Mouse (Mus musculus) bone marrow, adult 2 months (tissue): ENCODE measurements at regions not wholly inside any gene's neighbourhood (a gene's known extent, or its start where the extent isn't known, plus 50 kb on each side); places are given as distances from the start of the nearest gene placed in this dataset.

Source experiments
- H3K27ac ChIP-seq: fragments of 200-500 bp; 2 replicates; pipeline ENCODE4 v1.5.1; 2012; ENCODE audit warnings: low read depth, mild to moderate bottlenecking, control low read depth, inconsistent platforms, low read length; ENCODE audit not compliant: control insufficient read depth, poor library complexity, insufficient read depth
- H3K4me1 ChIP-seq: fragments of 200-500 bp; 2 replicates; pipeline ENCODE4 v1.6.1; 2011; ENCODE audit warnings: low read length; ENCODE audit not compliant: control insufficient read depth, insufficient read depth
- H3K4me3 ChIP-seq: fragments of 200-500 bp; replicated peaks from 2 replicates; pipeline ENCODE3; 2011; ENCODE audit warnings: mild to moderate bottlenecking, low read depth, low read length, control low read depth; ENCODE audit not compliant: control insufficient read depth
- CTCF ChIP-seq: fragments of 200-500 bp; IDR thresholded peaks from 2 replicates; pipeline ENCODE4 v1.5.1; 2011; ENCODE audit warnings: low read length, control low read depth; ENCODE audit not compliant: control insufficient read depth, insufficient read depth
- POLR2A ChIP-seq: fragments of 200-500 bp; IDR thresholded peaks from 2 replicates; pipeline ENCODE4 v1.6.1; 2011; ENCODE audit warnings: low read depth, mild to moderate bottlenecking, control low read depth, low read length, borderline replicate concordance; ENCODE audit not compliant: control insufficient read depth
- WGBS: fragments of 180-500 bp; shearing (Covaris S2); methylation state at CpG from one replicate; pipeline ENCODE4 v1.1.7; 2018; 5-methylcytosine and 5-hydroxymethylcytosine counted together

DNA sequence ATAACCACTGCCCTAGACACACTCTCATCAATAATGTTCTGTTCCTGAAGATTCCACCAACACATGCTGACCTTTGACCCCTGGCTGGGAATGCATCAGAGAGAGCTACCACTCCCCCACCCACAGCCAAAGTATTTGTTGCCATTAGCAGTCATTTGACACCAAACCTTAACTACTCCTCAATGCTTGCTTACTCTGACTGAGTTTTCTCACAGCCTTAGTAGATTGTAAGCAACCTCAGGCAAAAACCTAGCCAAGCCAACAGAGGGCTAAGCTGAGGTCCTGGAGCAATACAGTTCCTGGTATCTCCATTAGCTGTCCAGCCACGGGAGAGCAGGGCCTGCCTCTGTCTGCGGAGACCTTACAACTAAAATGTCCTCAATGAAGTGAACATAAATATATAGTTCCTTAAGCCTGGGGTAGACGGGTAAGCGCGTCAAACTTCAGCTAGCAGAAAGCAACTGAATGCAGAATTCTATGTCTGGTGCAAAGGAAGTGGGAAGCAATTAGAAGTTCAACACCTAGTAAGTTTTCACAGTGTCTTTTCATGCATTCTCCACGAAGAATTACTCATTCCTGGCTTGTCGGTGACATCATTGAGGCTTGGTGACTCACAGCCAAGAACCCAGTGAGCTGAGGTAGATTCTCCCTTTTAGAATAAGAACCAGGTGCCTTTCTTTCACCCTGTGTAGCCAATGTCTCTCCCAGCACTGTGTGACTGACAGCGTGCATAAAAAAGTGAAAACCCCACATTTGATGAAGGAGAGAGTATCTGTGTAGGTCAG lies 113.6 kb upstream of the Nebl start:
- H3K4me1 ChIP-seq: no peaks in the 10 kb centered on the region
- TF ChIP-seq CTCF (no peak), POLR2A (no peak)
- no peak overlapping the region for H3K4me3 ChIP-seq
- WGBS: 81% methylated on average over 8 of the region's 8 CpGs
- H3K27ac ChIP-seq: no peak overlapping the region

GRCm38 (mm10) chr2:17841963-17842362 lies 110.7 kb upstream of the Nebl start:
- no peak overlapping the region for H3K4me3 ChIP-seq
- TF ChIP-seq CTCF (no peak), POLR2A (no peak)
- no peaks in the 10 kb centered on the region for H3K4me1 ChIP-seq
- 60% methylated on average over 3 of the region's 3 CpGs for WGBS
- no peak overlapping the region for H3K27ac ChIP-seq

- TF ChIP-seq POLR2A (no peak), CTCF (no peak)
- Histone ChIP-seq H3K4me1 (no peaks in the 10 kb centered on the region), H3K27ac (no peak overlapping the region), H3K4me3 (no peak overlapping the region)
- 77% methylated on average over 2 of the region's 2 CpGs for WGBS
These were observed 110.3 kb upstream of the Nebl start for GRCm38 (mm10) chr2:17841546-17841945.

DNA sequence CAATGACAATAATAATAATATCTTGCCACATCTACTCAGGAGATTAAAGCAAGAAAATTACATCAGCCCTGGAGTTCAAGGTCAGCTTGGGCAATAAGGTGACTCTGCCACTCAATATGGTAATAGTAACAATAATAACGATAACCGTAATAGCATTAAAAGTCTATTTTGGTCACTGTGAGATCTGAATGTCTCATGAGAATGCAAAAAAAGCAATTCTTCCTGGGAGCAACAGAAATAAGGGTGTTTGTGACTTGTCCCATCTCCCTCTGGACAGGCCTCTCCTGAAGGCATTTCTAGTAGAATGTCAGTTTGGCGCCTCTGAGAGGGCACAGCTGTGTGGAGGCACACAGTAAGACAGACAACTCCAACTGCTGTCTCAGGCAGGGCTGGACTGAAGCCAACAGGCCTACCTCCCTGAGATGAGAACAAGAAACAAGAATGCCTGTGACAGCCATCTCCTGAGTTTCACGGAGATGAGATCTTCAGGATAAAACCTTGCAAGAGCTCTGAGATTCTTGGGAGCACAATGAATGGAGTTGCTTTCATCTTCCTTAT lies 109.8 kb upstream of the Nebl start:
- WGBS: 84% methylated on average over 4 of the region's 4 CpGs
- TF ChIP-seq POLR2A (no peak), CTCF (no peak)
- Histone ChIP-seq H3K4me1 (no peaks in the 10 kb centered on the region), H3K4me3 (no peak overlapping the region), H3K27ac (no peak overlapping the region)

- TF ChIP-seq POLR2A (no peak), CTCF (no peak)
- Histone ChIP-seq H3K4me1 (no peaks in the 10 kb centered on the region), H3K27ac (no peak overlapping the region), H3K4me3 (no peak overlapping the region)
- 64% methylated on average over 4 of the region's 4 CpGs for WGBS
These were observed 108.4 kb upstream of the Nebl start for GRCm38 (mm10) chr2:17839649-17840048.

- TF ChIP-seq CTCF: no peak
- TF ChIP-seq POLR2A: no peak
- Histone ChIP-seq H3K27ac (no peak overlapping the region), H3K4me1 (no peaks in the 10 kb centered on the region), H3K4me3 (no peak overlapping the region)
- 86% methylated on average over 20 of the region's 20 CpGs for WGBS
These were observed 107.8 kb upstream of the Nebl start for GRCm38 (mm10) chr2:17838859-17839581.

DNA sequence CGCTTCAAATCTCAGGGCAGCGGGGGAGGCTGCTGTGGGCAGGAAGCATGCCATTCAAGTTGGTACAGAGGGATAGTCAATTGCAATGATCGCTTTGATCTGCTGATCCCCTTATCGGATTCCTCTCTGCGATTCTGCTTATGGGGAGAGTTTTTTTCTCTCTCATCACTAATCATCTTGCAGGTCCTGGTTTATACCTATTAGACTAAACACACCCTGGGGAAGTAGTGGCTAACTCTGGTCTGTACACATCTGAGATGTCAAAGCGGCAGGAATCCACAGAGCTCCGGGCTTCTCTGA lies 107.1 kb upstream of the Nebl start:
- TF ChIP-seq POLR2A (no peak), CTCF (no peak)
- Histone ChIP-seq H3K4me3 (no peak overlapping the region), H3K27ac (no peak overlapping the region), H3K4me1 (no peaks in the 10 kb centered on the region)
- WGBS: 86% methylated on average over 7 of the region's 7 CpGs

DNA sequence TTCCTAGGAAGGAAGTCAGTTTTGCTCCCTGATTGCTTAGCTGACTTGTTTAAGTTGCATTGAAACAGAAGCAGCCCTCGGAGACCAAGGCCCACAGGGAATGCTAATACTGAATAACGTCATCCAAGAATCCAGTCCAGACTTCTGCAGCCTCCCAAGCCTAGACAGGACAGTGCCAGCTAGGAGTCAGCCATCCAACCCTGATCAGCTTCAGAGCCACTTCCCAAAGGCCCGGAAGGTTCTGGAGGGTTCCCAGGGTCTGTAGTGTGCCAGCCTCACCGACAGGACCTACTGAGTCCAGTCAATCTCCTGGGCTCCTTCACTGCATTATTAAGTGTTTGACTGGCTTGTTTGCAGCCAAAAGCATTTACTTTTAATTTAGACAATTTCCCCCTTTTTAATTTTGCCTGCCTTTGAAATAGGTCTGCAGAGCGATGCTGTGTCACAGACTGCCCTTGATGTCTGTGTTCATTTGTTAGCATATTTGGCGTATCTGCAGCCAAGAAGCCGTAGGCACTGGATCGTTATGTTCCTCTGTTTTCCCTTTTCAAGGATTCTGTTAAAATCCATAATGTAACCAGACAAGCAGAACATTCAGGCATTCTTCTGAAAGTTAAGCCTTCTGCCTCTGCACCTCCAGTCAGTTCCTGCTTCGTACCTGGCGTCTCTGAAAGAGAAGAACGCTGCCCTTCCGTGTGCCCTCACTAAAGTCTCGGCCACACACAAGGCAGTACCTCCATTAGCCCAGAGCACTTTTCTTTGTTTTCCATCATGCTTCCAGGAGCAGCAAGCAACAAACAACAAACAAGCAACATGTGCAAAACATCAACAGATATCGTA lies 106.5 kb upstream of the Nebl start:
- no peak overlapping the region for H3K27ac ChIP-seq
- TF ChIP-seq POLR2A: no peak
- WGBS: 88% methylated on average over 14 of the region's 14 CpGs
- H3K4me3 ChIP-seq: no peak overlapping the region
- no peaks in the 10 kb centered on the region for H3K4me1 ChIP-seq
